Mouse (Mus musculus): Measurements from ENCODE around the gene Rpl27.
"Not testable (repeated sequence)": the region's sequence is repeated elsewhere in the genome, so short reads cannot be mapped to it uniquely, and the experiment has no call there.

The Rpl27 gene

DNA sequence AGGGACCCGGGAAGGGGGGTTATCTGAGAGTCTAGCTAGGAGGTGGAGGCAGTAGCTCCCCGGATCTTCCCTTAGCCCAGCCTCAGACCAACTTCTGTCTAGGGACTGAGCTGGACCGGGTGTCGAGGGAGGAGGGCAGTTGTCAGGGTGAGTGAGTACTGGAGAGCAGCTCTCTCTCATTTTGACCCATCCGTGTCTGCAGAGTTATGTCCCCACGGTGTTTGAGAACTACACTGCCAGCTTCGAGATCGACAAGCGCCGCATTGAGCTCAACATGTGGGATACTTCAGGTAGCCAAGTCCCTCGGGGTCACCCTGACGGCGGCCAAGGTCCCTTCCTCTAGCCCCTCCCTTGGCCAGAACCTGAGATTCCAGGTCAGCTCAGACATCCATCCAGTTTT lies 26.6 kb downstream of the Rpl27 start:
- DNase-seq, result no peak

- no peak for DNase-seq
These were observed 27.1 kb downstream of the Rpl27 start for GRCm38 (mm10) chr11:101469155-101469554.

GRCm38 (mm10) chr11:101470206-101470605 lies 28.1 kb downstream of the Rpl27 start:
- DNase-seq, result no peak

DNA sequence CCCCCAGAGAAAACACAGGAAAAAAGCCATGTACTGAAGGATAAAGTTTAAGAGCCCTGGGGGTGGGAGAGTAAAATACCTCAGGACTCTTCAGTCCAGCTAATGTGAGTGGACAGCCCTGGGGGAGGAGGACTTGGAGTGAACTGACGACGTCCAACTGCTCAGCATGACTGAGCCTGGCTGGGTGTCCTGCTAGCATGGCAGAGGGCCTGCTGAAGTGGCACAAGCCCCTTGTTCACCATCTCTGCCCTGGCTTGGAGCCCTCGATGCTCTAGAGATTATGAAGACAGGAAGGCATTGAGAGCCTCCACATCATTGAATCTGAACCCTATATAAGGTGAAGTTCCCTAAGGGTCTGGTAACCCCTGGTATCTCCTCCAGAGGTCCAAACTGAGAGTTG lies 29.8 kb downstream of the Rpl27 start:
- no peak for DNase-seq

DNA sequence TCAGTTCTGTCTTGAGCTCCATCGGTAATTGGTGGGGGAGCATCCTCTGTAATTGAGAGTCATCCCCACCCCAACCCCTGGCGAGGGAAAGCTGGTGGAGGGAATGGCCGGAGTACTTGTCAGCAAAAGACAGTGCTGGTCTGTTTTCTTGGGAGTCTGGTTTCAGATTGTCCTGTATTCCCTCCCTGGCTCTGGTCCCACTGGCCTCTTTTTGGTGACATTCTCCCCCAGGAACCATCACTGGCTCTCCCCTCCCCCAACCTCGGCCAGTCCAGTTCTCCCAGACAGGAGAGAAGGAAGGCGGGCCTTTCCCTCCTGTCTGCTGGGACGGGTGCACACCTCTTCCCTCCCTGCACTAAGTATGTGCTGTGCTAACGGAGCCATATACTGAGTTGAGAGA lies 30.2 kb downstream of the Rpl27 start:
- no peak for DNase-seq

GRCm38 (mm10) chr11:101473686-101474085 lies 31.6 kb downstream of the Rpl27 start:
- not testable (repeated sequence) for DNase-seq

DNA sequence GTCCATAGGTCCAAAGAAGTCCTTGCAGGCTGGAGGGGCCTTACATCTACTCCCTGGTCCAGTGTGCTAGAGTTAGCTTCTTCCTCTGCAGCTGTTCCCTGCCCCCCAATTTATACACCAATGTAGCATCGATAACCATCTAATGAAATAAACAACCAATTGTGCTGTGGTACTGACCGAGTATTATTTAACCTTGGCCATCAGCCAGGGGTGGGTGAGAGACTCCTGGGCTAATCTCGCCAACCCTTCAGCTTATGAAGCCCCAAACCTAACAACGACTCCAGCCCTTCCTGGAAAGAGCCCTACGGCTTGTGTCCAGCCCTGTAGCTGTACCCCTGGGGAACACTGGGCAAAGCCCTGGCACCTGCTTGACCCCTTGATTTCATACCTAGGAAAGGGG lies 32.2 kb downstream of the Rpl27 start:
- no peak for DNase-seq

GRCm38 (mm10) chr11:101476361-101476760 lies 34.3 kb downstream of the Rpl27 start:
- not testable (repeated sequence) for DNase-seq

GRCm38 (mm10) chr11:101477194-101477551 lies 35.1 kb downstream of the Rpl27 start:
- no peak for DNase-seq

DNA sequence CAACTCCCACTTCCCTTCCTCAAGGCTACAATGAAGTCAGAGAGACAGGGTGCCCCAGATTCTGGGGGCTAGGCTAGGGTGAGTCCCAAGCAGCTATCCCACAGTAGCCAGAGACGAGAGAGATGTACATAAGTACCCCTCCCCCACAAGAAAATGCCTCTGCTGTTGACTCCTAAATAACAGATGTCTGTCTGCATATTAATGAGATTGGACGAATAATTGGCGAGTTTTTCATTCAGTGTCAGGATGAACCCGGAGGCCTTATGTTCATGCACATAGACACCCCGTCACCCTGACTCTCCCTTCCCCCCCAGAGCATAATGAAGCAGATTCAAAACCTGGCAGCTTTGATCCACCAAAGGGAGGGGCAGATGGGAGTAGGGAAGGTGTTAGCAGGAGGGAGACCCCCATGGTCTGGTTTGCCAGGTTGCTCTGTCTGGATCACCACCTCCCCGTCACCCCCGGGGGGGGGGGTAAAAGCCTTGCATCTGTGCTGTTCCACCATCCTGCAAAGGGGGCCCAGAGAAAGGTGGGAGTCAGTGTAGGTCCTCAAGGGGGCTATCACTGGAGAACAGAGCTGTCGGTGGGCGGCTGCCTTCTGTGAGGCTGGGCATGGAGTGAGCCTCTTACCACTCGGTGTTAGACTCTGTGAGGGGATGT lies 35.6 kb downstream of the Rpl27 start:
- no peak for DNase-seq

GRCm38 (mm10) chr11:101479171-101479635 lies 37.1 kb downstream of the Rpl27 start:
- DNase-seq, result peak in 1 of 2 experiments; percentile 27

DNA sequence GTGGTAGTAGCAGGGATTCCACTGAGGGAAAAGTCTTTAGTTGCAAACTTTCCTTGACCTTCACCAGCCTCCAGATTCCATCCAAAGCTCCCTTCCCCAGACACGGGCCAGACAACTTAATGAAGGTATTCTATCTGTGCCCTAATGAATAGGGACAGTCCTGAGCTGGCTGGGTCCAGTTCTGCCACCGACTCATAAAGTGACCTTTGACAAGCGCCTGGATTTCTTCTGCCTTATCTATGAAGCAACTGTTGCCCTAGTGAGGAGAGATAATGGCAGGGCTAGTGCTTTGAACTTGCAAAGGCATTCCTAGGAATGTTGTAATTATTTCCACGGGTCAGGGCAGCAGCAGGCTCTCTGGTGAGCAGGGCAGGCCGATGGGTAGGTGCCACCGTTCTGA lies 38.8 kb downstream of the Rpl27 start:
- no peak for DNase-seq

DNA sequence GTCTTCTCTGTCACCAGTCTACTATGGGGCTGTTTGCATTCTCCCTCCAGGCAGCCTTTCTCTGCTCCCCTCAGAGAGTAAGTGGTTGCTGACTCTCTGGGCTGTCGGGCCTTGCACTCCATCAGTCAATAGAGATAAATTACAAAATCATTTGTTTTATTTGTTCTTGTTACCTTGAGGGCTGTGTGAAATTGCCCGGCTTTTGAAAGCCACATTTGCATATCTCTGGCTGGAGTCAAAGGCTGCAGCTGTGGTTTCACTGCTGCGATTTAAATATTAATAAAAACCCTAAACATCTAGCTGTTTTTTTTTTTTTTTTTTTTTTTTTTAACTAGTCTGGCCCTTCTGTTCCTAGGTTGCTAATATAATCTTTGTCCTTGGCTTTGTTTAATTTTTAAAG lies 41.7 kb downstream of the Rpl27 start:
- DNase-seq, result no peak

DNA sequence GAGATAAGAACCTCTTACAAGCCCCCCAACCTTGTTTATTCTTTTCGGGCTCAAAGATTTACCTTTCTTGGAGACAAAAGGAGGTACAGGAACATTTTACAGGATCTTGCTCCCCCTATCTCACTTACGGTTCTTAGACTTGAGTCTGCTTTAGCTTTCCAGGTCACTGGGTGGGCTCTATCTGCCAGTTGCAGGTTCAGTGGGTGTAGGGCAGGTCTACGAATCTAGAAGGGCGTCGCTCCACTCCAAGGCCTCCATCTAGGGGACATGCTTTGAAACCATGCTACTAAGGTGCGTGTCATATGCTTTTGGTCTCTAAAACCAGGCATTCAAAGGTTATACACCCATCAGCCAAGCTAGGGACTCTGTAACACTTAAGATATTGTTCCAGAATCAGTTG lies 42.1 kb downstream of the Rpl27 start:
- DNase-seq, result no peak

GRCm38 (mm10) chr11:101484814-101485213 lies 42.7 kb downstream of the Rpl27 start:
- no peak for DNase-seq

GRCm38 (mm10) chr11:101485509-101486028 lies 43.5 kb downstream of the Rpl27 start:
- DNase-seq, result no peak

DNA sequence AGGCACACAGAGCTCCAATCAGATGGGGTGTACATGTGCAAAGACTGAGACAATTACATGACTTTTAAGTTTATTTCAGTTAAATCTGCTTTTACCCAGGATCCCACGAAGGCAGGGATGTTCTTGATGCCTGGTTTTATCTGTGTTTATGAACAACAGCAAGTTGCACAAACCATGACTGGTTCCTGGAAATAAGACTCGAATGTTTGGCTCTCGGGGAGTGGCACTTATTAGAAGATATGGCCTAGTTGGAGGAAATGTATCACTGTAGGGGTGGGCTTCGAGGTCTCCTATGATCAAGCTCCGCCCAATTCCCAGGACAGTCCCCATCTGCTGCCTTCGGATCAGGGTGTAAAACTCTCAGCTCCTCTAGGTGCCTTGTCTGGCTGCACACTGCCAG lies 44.0 kb downstream of the Rpl27 start:
- no peak for DNase-seq
